Mouse (Mus musculus) spleen, adult 2 months (tissue): ENCODE measurements around the gene Olfr324. TPM values are rescaled to one million over a fixed set of nuclear protein-coding genes. Genes with fewer than 3 reads are reported as not detected.

Source experiments
- DNase-seq, 2 experiments: peaks; one replicate each; pipeline versions ENCODE4 v3.0.0 to v3.0.0-alpha.2; 2012 to 2021; ENCODE audit warnings: low spot score in 2 of 2, low read depth in 1 of 2
- H3K27ac ChIP-seq: fragments of 200-500 bp; 2 replicates; pipeline ENCODE4 v1.5.1; 2012; ENCODE audit warnings: low read length, inconsistent platforms; ENCODE audit not compliant: insufficient read depth
- H3K27me3 ChIP-seq: fragments of 200-500 bp; 2 replicates; pipeline ENCODE4 v1.6.1; 2012; ENCODE audit warnings: mild to moderate bottlenecking, moderate library complexity, low read length, inconsistent platforms; ENCODE audit not compliant: control insufficient read depth, insufficient read depth
- H3K36me3 ChIP-seq: fragments of 200-500 bp; 2 replicates; pipeline ENCODE4 v1.6.1; 2012; ENCODE audit warnings: mild to moderate bottlenecking, low read length, inconsistent platforms; ENCODE audit not compliant: control insufficient read depth, insufficient read depth
- H3K4me1 ChIP-seq: fragments of 200-500 bp; 2 replicates; pipeline ENCODE4 v1.6.1; 2011; ENCODE audit warnings: inconsistent platforms; ENCODE audit not compliant: control insufficient read depth, insufficient read depth, insufficient read length
- H3K4me3 ChIP-seq: fragments of 200-500 bp; 2 replicates; pipeline ENCODE4 v1.5.1; 2011; ENCODE audit warnings: mild to moderate bottlenecking, inconsistent platforms; ENCODE audit not compliant: insufficient read depth, insufficient read length; ENCODE audit errors: extremely low read depth
- CTCF ChIP-seq: fragments of 200-500 bp; IDR thresholded peaks from 2 replicates; pipeline ENCODE4 v1.5.1; 2011; ENCODE audit warnings: mild to moderate bottlenecking, inconsistent platforms; ENCODE audit not compliant: insufficient read depth, insufficient read length, insufficient replicate concordance; ENCODE audit errors: extremely low read depth
- POLR2A ChIP-seq: fragments of 200-500 bp; IDR thresholded peaks from 2 replicates; pipeline ENCODE4 v1.6.1; 2011; ENCODE audit warnings: low read depth, low read length, inconsistent platforms
- WGBS: fragments of 180-500 bp; shearing (Covaris S2); methylation state at CpG from one replicate; pipeline ENCODE4 v1.1.7; 2018; 5-methylcytosine and 5-hydroxymethylcytosine counted together
- polyA plus RNA-seq: library from polyadenylated mRNA; depleted of rRNA; stranded (reverse); fragments of >200 nt; gene quantifications from 2 replicates; pipeline ENCODE4 v1.2.3, GENCODE M21; 2012

The Olfr324 gene
- polyA plus RNA-seq, 1 experiment = not detected

DNA sequence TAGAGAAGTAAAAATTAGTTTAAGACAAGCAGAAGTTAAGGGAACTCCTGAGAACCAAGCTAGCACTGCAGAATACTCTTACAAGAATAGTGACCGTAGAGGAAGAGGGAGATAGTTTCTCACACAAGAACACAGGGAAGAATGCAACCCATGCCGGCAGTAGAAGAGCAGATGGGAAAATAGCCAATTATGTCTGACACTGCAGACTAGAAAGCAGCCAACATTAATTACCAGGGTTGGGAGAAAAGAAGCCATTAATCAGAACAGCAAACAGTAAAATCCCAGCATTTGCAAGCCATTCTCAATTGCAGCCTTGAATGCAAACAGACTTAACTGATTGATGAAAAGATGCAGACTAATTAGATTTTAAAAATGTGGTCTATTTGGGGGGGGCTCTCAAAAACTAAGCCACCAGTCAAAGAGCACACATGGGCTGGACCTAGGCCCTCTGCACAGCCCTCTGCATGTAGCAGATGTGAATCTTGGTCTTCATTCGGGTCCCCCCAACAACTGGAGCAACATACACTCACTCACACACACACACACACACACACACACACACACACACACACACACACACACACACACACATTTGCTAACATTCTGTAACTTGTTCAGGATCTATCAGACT is 6.2 kb upstream of the Olfr324 start:
- H3K36me3 ChIP-seq = no peaks in the 10 kb centered on the region
- DNase-seq = no peak
- H3K27ac ChIP-seq = no peak overlapping the region
- TF ChIP-seq CTCF (no peak), POLR2A (no peak)
- 76% methylated on average over 3 of the region's 3 CpGs for WGBS
- no peaks in the 10 kb centered on the region for H3K27me3 ChIP-seq
- H3K4me1 ChIP-seq = no peaks in the 10 kb centered on the region
- H3K4me3 ChIP-seq = no peak overlapping the region

DNA sequence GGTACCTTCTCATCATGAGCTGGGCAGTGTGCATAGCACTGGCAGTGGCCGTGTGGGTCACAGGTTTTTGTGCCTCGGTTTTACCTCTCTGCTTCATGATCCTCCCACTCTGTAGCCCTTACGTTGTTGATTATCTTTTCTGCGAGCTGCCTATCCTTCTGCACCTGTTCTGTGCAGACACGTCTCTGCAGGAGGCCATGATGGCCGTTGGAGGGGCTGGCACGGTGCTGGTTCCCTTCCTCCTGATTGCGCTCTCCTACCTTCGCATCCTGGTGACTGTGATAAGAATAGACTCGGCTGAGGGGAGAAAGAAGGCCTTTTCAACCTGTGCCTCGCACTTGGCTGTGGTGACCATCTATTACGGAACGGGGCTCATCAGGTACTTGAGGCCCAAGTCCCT is 2.9 kb downstream of the Olfr324 start:
- TF ChIP-seq CTCF (no peak), POLR2A (no peak)
- Histone ChIP-seq H3K27me3 (no peaks in the 10 kb centered on the region), H3K4me3 (no peak overlapping the region), H3K36me3 (no peaks in the 10 kb centered on the region), H3K4me1 (no peaks in the 10 kb centered on the region), H3K27ac (no peak overlapping the region)
- no peak for DNase-seq
- WGBS = 87% methylated on average over 13 of the region's 13 CpGs

DNA sequence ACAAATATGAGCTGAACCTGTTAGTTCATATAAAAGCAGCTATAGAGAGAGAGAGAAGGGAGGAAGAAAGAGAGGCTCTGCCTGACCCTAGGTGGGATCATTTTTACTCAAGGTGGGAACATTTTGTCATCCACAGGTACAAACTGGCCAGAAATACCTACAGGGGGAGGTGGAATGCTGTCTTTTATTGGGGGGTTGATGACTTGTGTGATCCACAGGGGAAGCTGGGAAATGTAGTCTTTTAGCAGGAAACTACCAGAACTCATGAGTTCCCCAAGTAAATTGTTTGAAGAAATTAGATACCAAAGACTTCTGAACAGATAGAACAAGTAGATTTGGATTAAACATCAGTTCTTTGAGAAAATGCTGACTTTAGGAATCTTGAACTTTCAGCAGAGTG is 7.1 kb downstream of the Olfr324 start:
- no peaks in the 10 kb centered on the region for H3K36me3 ChIP-seq
- no peak for TF ChIP-seq CTCF
- no peak for TF ChIP-seq POLR2A
- DNase-seq = no peak

DNA sequence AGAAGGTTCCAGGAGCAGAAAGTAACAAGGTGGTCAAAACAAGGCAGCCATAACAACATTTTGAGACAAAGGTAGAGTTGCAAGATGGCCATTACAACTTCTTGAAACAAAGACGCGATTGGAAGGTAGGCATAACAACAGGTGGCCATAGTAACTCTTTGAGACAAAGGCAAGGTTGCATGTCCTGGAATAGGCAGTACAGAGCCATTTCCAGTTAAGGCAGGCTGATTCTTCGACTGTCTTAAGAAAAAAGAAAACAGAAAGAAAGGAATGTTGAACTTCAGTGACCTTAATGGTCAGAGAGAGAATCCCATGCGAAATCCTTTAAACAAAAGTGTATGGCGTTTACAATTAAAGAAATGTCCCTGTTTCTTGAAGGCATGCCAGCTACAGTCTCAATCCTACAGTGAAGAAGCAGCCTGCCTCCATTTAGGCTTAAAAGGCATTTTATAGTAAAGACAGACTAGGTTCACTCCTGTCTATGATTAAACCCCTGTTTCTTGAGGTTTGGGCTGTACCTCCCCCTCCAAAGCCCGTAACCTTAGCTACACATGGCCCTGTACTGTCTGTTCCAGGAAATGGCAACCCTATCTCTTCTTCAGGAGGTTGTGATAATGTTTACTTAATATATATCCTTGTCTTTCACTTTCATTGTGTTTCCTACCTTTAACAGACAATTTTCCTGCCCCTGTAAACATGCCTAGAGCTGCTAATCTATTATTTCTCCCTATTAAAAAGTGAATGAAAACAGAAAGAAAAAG is 8.1 kb downstream of the Olfr324 start:
- WGBS = 85% methylated on average over 6 of the region's 6 CpGs
- no peaks in the 10 kb centered on the region for H3K36me3 ChIP-seq
- H3K27me3 ChIP-seq = no peaks in the 10 kb centered on the region
- TF ChIP-seq POLR2A (no peak), CTCF (no peak)
- DNase-seq = no peak
- no peaks in the 10 kb centered on the region for H3K4me1 ChIP-seq
- no peak overlapping the region for H3K27ac ChIP-seq
- no peak overlapping the region for H3K4me3 ChIP-seq

More for the DNA sequence above, 7.1 kb downstream of the Olfr324 start:
- no peak overlapping the region for H3K4me3 ChIP-seq
- H3K27ac ChIP-seq = no peak overlapping the region
- H3K4me1 ChIP-seq = no peaks in the 10 kb centered on the region
- H3K27me3 ChIP-seq = no peaks in the 10 kb centered on the region

DNA sequence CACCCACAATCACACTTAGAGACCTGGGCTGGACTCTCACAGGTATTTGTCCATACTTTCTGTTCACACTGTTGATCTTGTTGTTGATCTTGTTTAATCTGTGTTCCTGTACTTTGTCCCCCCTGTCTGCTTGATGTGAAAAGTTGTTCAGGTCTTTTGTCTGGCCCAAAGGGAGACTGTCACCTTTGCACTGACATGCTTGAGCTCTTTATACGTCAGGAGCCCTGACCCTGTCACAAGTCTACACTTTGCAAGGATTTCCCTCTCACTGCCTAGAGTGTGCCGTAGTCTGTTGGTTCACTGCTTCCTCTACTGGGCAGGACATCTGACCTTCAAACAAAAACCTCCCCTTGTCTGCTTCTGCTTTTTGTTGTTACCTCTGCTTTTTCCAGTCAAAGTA is 9.8 kb downstream of the Olfr324 start:
- no peak for TF ChIP-seq CTCF
- TF ChIP-seq POLR2A = no peak
- Histone ChIP-seq H3K4me1 (no peaks in the 10 kb centered on the region), H3K36me3 (no peaks in the 10 kb centered on the region), H3K27ac (no peak overlapping the region), H3K27me3 (no peaks in the 10 kb centered on the region), H3K4me3 (no peak overlapping the region)
- WGBS = 49% methylated on average over 2 of the region's 2 CpGs
- DNase-seq = no peak

DNA sequence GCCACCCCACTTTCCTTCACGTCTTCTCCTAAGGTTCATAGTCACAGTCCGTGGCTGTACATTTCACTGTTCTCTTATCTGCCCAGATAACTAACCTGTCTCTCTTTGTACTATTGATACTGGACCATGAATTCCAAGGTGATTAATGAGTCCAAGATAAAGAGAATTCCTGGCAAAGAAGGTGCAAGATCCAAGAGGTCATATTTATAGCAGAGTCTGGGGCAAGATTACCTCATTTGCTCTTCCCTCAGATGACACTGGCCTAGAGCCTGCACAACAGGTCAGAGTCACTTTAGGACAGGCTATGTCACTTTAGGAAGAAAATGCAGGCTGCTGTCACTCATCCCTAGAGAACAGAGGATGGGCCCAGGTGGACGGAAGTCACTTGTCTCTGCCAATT is 10.3 kb downstream of the Olfr324 start:
- 76% methylated on average over 3 of the region's 3 CpGs for WGBS
- no peak for DNase-seq
- Histone ChIP-seq H3K4me3 (no peak overlapping the region), H3K4me1 (no peaks in the 10 kb centered on the region), H3K27me3 (no peaks in the 10 kb centered on the region), H3K27ac (no peak overlapping the region), H3K36me3 (no peaks in the 10 kb centered on the region)
- TF ChIP-seq CTCF = no peak
- TF ChIP-seq POLR2A = no peak
